Mouse (Mus musculus) brain, embryonic 14.5 days (tissue): ENCODE data around the gene Aifm3.

Source experiments
- CTCF ChIP-seq: fragments of 200-500 bp; IDR thresholded peaks from 2 replicates; pipeline ENCODE4 v1.5.1; 2012; ENCODE audit warnings: inconsistent platforms, mild to moderate bottlenecking, moderate library complexity, borderline replicate concordance; ENCODE audit not compliant: insufficient read depth, insufficient read length; ENCODE audit errors: extremely low read depth
- POLR2A ChIP-seq: fragments of 200-500 bp; IDR thresholded peaks from 2 replicates; pipeline ENCODE4 v1.6.1; 2012; ENCODE audit warnings: mild to moderate bottlenecking, inconsistent platforms, borderline replicate concordance; ENCODE audit not compliant: poor library complexity, insufficient read depth, insufficient read length, severe bottlenecking; ENCODE audit errors: extremely low read depth

GRCm38 (mm10) chr16:17529981-17530586, 40.7 kb downstream of the Aifm3 start:
- TF ChIP-seq CTCF (no peak), POLR2A (no peak)
